Mouse (Mus musculus): ENCODE measurements around the gene Ncf1. TPM values are rescaled to one million over a fixed set of nuclear protein-coding genes. Genes with fewer than 3 reads are reported as not detected.

The Ncf1 gene
- 3.7 and 9.8 TPM in 2 replicates for polyA plus RNA-seq (2012; rRNA removed)

DNA sequence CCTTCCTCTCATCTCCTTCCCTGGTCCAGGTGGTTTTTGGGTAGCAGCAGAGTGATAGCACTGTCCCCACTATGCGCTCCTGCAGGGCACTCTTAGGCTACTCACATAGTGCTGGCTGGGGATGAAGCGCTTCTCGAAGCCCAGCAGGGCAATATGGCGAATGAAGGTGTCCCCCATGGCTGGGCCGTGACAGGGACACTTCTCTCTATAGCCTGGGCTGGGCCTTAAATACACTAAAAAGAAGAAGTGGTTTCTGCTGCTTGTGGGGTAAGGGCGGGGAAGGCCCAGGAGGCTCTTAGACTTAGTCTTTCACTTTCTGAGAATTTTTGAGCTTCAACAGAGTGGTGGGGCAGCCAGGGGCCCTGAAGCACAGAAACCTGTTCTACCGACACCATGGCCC lies at the start of gene Ncf1:
Ncf1 (minus strand) TSS at position 235 of the 400 bp plus-strand sequence.

DNA sequence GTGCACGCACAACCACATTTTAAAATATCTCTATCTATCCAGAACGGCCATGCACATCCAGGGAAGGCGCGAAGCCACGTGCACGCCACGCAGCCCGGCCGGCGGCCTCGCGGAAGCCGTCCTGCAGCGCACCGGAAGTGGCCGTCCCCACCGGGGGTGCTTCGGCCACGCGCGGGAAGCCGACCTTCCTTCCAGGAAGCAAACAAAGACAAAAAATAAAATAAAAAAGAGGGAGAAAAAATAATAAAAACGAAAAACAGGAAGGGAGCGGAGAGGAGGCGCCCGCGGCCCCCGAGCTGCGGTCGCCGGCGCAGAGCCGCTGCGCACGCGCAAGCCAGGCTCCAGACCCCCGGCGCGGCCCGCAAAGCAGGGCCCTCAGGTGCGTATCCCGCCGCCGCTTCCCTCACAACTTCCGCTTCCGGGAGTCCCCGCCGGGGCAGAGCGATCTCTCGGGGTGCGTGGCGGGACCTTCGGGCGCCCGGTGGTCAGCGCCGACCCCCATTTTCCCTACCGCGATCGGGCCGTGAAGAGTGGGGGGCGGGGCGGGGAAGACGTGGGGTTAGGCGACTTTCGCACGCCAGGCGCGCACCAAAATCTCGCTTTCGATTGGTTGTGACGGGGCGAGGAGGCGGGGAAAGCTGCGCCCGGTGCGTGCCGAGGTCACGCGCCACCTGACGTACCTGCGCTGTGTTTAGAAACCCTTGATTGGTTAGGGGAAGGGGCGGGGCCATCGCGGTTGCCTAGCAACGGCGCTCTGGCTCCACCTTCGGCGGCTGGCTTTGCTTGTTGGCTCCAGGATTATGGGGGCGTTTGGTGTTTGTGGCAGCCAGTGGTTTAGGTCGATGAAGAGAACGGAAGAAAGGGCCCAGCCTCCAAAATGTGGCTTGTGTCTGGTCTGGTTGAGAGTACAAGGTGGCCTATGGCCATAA lies 45.3 kb downstream of the Ncf1 start, which contains the start of gene Gtf2ird2:
Gtf2ird2 (plus strand) TSS at position 140 of the 929 bp plus-strand sequence.

DNA sequence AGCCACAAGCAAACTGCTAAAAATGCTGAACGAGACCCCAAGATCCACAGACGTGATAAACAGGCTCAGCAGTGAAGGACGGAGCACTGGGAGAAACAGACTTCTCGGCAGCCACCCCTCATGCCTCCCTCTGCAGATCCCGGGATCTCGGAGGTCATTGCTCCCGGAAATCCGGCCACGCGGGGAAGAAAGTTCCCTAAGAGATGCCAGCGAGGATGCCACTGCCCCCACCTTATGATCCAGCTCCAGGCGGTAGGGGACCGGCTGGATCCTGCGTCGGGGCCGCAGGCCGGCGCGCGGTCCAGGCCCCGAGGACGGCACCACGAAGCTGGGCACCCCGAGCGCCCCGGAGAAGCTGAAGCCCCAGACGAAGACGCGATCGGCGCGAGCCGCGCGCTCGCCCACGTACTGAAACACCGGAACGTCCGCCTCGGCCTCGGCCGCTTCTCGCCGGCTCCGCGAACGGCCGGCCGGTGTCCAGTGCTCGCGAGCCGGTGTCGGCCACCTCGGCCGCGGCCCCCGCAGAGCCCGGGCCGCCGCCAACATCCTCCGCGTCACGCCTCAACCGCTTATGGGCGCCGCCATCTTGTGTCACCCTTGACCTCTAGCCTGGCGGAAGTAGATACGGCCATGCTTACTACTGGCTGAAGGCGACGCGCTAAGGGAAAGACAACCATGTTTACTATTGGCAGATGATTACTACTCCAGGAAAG lies 53.1 kb downstream of the Ncf1 start, which contains the start of gene Rcc1l:
Rcc1l (minus strand) TSS at position 606 of the 713 bp plus-strand sequence.

Other genes starting within 250 kb of the Ncf1 start
- 2.0 and 2.5 TPM in 2 replicates for gene Castor2, start 129.9 kb downstream of the Ncf1 start, polyA plus RNA-seq (2012; rRNA removed)
- 6.7 and 8.5 TPM in 2 replicates for gene Rcc1l, start 52.9 kb downstream of the Ncf1 start, polyA plus RNA-seq (2012; rRNA removed)
- gene Gtf2ird2, start 45.6 kb downstream of the Ncf1 start, polyA plus RNA-seq (2012; rRNA removed) = 1.6 and 1.9 TPM in 2 replicates
- 31.8 and 32.8 TPM in 2 replicates for gene Gtf2i, start 85.1 kb upstream of the Ncf1 start, polyA plus RNA-seq (2012; rRNA removed)
- gene Gtf2ird1, start 227.1 kb upstream of the Ncf1 start, polyA plus RNA-seq (2012; rRNA removed) = 9.7 and 12.8 TPM in 2 replicates

Measured in stomach, adult 2 months (tissue).